Mouse (Mus musculus) intestine, embryonic 16.5 days (tissue): ENCODE measurements at regions not wholly inside any gene's neighbourhood (a gene's known extent, or its start where the extent isn't known, plus 50 kb on each side); places are given as distances from the start of the nearest gene placed in this dataset.

Experiments
- ATAC-seq: fragments of 200-750 bp; cut with Nextera tagmentation; 2 replicates; pipeline ENCODE4 v1.8.0; 2017; ENCODE audit warnings: moderate TSS enrichment, moderate library complexity
- H3K27ac ChIP-seq: fragments of 300-500 bp; sonication (generic); 2 replicates; pipeline ENCODE4 v1.5.1; 2014; ENCODE audit warnings: mild to moderate bottlenecking, low read length
- H3K27me3 ChIP-seq: fragments of 300-500 bp; sonication (generic); replicated peaks from 2 replicates; pipeline ENCODE4 v1.6.1; 2014; ENCODE audit warnings: low read length, control low read depth, mixed read lengths; ENCODE audit not compliant: control insufficient read depth, insufficient read depth
- H3K36me3 ChIP-seq: fragments of 300-500 bp; sonication (generic); 2 replicates; pipeline ENCODE4 v1.6.1; 2014; ENCODE audit warnings: low read length, control low read depth; ENCODE audit not compliant: control insufficient read depth, insufficient read depth
- H3K4me1 ChIP-seq: fragments of 300-500 bp; sonication (generic); 2 replicates; pipeline ENCODE4 v1.6.1; 2014; ENCODE audit warnings: low read length, control low read depth, mixed read lengths; ENCODE audit not compliant: control insufficient read depth, insufficient read depth
- H3K4me2 ChIP-seq: fragments of 300-500 bp; sonication (generic); 2 replicates; pipeline ENCODE4 v1.6.1; 2014; ENCODE audit warnings: low read depth, low read length, control low read depth
- H3K4me3 ChIP-seq: fragments of 300-500 bp; sonication (generic); 2 replicates; pipeline ENCODE4 v1.5.1; 2014; ENCODE audit warnings: mild to moderate bottlenecking, low read length
- H3K9ac ChIP-seq: fragments of 300-500 bp; sonication (generic); 2 replicates; pipeline ENCODE4 v1.6.1; 2014; ENCODE audit warnings: low read depth, low read length
- H3K9me3 ChIP-seq: fragments of 300-500 bp; sonication (generic); 2 replicates; pipeline ENCODE4 v1.6.1; 2016; ENCODE audit warnings: low read length, control low read depth; ENCODE audit not compliant: control insufficient read depth
- WGBS: fragments of 180-500 bp; shearing (Covaris S2); extraction: QIAGEN DNeasy Blood & Tissue Kit; methylation state at CpG from one replicate; pipeline ENCODE4 v1.1.7; 2014; 5-methylcytosine and 5-hydroxymethylcytosine counted together

DNA sequence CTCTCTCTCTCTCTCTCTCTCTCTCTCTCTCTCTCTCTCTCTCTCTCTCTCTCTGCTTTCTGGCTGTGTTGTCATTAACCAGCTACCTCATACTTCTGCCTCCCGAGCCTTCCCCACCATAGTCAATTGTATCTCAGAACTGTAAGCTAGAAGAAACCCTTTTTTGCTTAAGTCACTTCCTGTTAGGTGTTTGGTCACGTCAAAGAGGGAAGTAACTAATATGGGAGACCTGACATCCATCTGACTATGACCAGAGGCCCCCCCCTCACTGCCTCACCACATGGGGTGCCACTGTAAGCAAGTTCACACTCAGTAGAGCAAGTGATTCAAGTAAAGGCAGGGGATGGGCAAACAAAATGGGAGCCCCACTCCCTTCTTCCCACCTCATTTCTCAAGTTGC, 187.6 kb upstream of the S100g start:
- H3K4me2 ChIP-seq: no peak overlapping the region
- H3K4me1 ChIP-seq: no peaks in the 10 kb centered on the region
- no peaks in the 10 kb centered on the region for H3K27me3 ChIP-seq
- H3K4me3 ChIP-seq: no peak overlapping the region
- no peak overlapping the region for H3K9ac ChIP-seq
- H3K27ac ChIP-seq: no peak overlapping the region
- no peaks in the 10 kb centered on the region for H3K9me3 ChIP-seq
- no peak for ATAC-seq
- 69% methylated on average over 2 of the region's 2 CpGs for WGBS
- H3K36me3 ChIP-seq: no peaks in the 10 kb centered on the region

- H3K4me2 ChIP-seq: no peak overlapping the region
- no peaks in the 10 kb centered on the region for H3K4me1 ChIP-seq
- ATAC-seq: no peak
- H3K36me3 ChIP-seq: no peaks in the 10 kb centered on the region
- no peaks in the 10 kb centered on the region for H3K27me3 ChIP-seq
- no peak overlapping the region for H3K9ac ChIP-seq
- no peak overlapping the region for H3K4me3 ChIP-seq
- H3K27ac ChIP-seq: no peak overlapping the region
- WGBS: 72% methylated on average over 3 of the region's 3 CpGs
- no peaks in the 10 kb centered on the region for H3K9me3 ChIP-seq
These were observed 180.1 kb upstream of the S100g start for GRCm38 (mm10) chrX:163144475-163144874.

- Histone ChIP-seq H3K4me1 (no peaks in the 10 kb centered on the region), H3K9ac (no peak overlapping the region), H3K9me3 (no peaks in the 10 kb centered on the region), H3K4me2 (no peak overlapping the region), H3K4me3 (no peak overlapping the region), H3K36me3 (no peaks in the 10 kb centered on the region), H3K27ac (no peak overlapping the region), H3K27me3 (peaks cover 3% of the 10 kb centered on the region; the same call in 1 of the 2 replicates)
- ATAC-seq: peak; percentile 58
- WGBS: 63% methylated on average over 1 of the region's 1 CpGs
These were observed 175.1 kb upstream of the S100g start for GRCm38 (mm10) chrX:163139475-163139874.

- Histone ChIP-seq H3K4me2 (no peak overlapping the region), H3K9ac (no peak overlapping the region), H3K27me3 (no peaks in the 10 kb centered on the region), H3K4me3 (no peak overlapping the region), H3K27ac (no peak overlapping the region), H3K9me3 (no peaks in the 10 kb centered on the region), H3K36me3 (no peaks in the 10 kb centered on the region), H3K4me1 (no peaks in the 10 kb centered on the region)
- WGBS: 83% methylated on average over 1 of the region's 1 CpGs
- ATAC-seq: peak; percentile 77
These were observed 164.2 kb upstream of the S100g start for GRCm38 (mm10) chrX:163128626-163129025.

GRCm38 (mm10) chrX:163117681-163118393, 153.4 kb upstream of the S100g start:
- no peak overlapping the region for H3K4me3 ChIP-seq
- H3K4me1 ChIP-seq: no peaks in the 10 kb centered on the region
- H3K9me3 ChIP-seq: no peaks in the 10 kb centered on the region
- 69% methylated on average over 5 of the region's 5 CpGs for WGBS
- H3K27me3 ChIP-seq: no peaks in the 10 kb centered on the region; the same call in 1 of the 2 replicates
- H3K4me2 ChIP-seq: no peak overlapping the region
- no peak overlapping the region for H3K27ac ChIP-seq
- H3K9ac ChIP-seq: no peak overlapping the region
- no peaks in the 10 kb centered on the region for H3K36me3 ChIP-seq
- no peak for ATAC-seq

GRCm38 (mm10) chrX:163117237-163117636, 152.8 kb upstream of the S100g start:
- ATAC-seq: no peak
- Histone ChIP-seq H3K4me2 (no peak overlapping the region), H3K9me3 (no peaks in the 10 kb centered on the region), H3K4me1 (no peaks in the 10 kb centered on the region), H3K27ac (no peak overlapping the region), H3K4me3 (no peak overlapping the region), H3K9ac (no peak overlapping the region), H3K36me3 (no peaks in the 10 kb centered on the region), H3K27me3 (no peaks in the 10 kb centered on the region; the same call in 1 of the 2 replicates)
- 73% methylated on average over 1 of the region's 1 CpGs for WGBS

DNA sequence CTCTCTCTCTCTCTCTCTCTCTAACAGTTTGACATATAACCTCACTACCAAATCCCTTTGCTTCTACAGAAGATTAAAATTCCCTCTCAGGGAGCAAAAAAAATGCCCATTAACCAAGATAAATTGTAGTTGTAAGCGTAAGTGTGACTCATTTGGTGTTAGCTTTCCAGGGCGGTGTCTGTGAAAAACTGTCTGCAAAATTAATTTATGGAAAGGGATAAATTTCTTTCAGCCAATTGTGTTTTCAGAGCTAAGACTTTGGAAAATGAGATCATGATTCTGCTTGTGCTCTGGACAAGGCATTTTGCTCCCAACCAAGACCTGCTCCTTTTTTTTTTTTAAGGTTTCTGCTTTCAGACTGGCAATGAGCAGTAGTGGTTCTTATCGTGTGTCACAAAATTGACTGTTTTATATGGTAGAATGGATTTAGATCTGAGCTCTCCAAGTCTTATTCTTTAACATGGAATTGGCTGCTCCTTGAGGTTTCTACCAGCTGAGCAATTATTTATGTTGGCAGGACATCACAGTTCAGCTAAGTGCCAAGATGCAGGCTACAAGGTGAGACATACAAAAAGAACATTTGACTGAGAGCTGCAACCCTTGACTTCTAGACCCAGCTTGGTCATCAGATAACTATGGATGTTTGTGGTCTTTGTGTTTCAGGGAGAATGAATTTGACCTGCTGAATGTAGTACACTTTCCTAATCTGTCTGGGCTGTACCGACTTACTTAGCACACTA, 130.8 kb upstream of the S100g start:
- no peak overlapping the region for H3K4me3 ChIP-seq
- no peaks in the 10 kb centered on the region for H3K36me3 ChIP-seq
- H3K27me3 ChIP-seq: no peaks in the 10 kb centered on the region; the same call in 1 of the 2 replicates
- H3K4me2 ChIP-seq: no peak overlapping the region
- no peaks in the 10 kb centered on the region for H3K9me3 ChIP-seq
- no peak overlapping the region for H3K27ac ChIP-seq
- 81% methylated on average over 4 of the region's 4 CpGs for WGBS
- H3K9ac ChIP-seq: no peak overlapping the region
- no peaks in the 10 kb centered on the region for H3K4me1 ChIP-seq
- no peak for ATAC-seq
